Mouse (Mus musculus): Measurements from ENCODE around the gene Igtp. TPM values are rescaled to one million over a fixed set of nuclear protein-coding genes. Genes with fewer than 3 reads are reported as not detected.
"Not testable (repeated sequence)": the region's sequence is repeated elsewhere in the genome, so short reads cannot be mapped to it uniquely, and the experiment has no call there.

Igtp gene
- 3.3 and 4.2 TPM in 2 replicates for polyA plus RNA-seq (2014; fragmentation: Nextera tagmentation; extraction: Ambion mirVana)

DNA sequence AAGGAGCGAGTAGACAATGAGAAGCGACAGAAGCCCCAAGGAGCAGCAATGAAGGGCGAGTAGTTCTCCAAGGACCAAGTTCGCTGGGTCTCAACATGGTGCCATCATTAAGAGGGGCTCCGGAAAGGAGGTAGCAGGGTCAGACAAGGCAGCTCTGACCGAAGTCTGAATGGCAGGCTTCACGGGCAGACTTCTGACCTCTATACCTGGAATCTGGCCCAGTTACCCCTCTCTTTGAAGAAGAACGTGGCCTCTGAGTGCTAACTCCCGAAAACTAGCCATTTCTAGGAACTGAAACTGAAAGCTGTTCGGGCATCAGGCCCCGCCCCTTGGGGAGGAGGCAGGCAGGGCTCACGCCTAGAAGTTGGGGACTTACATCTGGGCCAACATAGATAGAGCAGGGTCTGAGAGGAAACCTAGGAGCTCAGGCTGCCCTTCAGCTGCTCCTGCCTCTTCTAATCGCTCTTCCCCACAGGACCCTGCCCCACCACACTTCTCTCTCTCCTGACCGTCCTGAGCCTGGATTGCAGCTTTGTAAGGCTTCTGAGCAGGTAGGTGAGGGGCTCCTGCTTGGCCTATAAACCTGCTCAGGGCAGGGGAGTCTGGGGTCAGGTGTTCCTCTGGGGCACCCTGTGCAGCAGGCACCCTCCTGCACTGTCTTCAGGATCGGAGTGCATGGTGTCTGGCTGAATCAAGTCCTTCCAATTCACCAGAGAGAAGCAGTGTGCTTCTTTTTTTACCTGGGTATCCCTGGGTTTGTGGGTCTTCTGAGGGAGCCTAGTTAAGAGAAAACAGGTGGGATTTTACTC lies at the start of gene Igtp, which contains the start of gene Irgm2:
TSS of gene Igtp (plus strand) at position 328 of the 809 bp plus-strand sequence.
TSS of gene Irgm2 (plus strand) at position 390 of the 809 bp plus-strand sequence.
- not testable (repeated sequence) for H3K27ac ChIP-seq (ENCODE audit: low read depth, low read length); H3K36me3 ChIP-seq (ENCODE audit: control insufficient read depth, insufficient read depth, low read length); H3K4me1 ChIP-seq (ENCODE audit: control insufficient read depth, insufficient read depth, low read length); H3K27me3 ChIP-seq (ENCODE audit: control insufficient read depth, insufficient read depth, low read length); H3K9me3 ChIP-seq (ENCODE audit: control insufficient read depth, low read length)
- ATAC-seq (ENCODE audit: low FRiP score, low TSS enrichment) = peak; percentile 87
- WGBS = 7% methylated on average over 14 of the region's 15 CpGs
- peak within 1 kb of the TSS; percentile 51 for H3K4me3 ChIP-seq (ENCODE audit: low read length)
- peak within 1 kb of the TSS; percentile 76 for H3K4me2 ChIP-seq (replicated peaks; ENCODE audit: low read depth, low read length)
- peak within 1 kb of the TSS; percentile 46 for H3K9ac ChIP-seq (ENCODE audit: low read depth, low read length)

- no peaks in the 10 kb centered on the region for H3K9me3 ChIP-seq (ENCODE audit: control insufficient read depth, low read length)
- no peak overlapping the region for H3K9ac ChIP-seq (ENCODE audit: low read depth, low read length)
- no peak overlapping the region for H3K4me2 ChIP-seq (replicated peaks; ENCODE audit: low read depth, low read length)
- ATAC-seq (ENCODE audit: low FRiP score, low TSS enrichment) = no peak
- H3K27ac ChIP-seq (ENCODE audit: low read depth, low read length) = no peak overlapping the region
- H3K27me3 ChIP-seq (ENCODE audit: control insufficient read depth, insufficient read depth, low read length) = no peaks in the 10 kb centered on the region
- peaks cover 77% of the 10 kb centered on the region for H3K36me3 ChIP-seq (ENCODE audit: control insufficient read depth, insufficient read depth, low read length)
- no peak overlapping the region for H3K4me3 ChIP-seq (ENCODE audit: low read length)
- H3K4me1 ChIP-seq (ENCODE audit: control insufficient read depth, insufficient read depth, low read length) = no peaks in the 10 kb centered on the region
- WGBS = 92% methylated on average over 9 of the region's 9 CpGs
These were observed 43.9 kb upstream of the Igtp start for GRCm38 (mm10) chr11:58155458-58155857.

DNA sequence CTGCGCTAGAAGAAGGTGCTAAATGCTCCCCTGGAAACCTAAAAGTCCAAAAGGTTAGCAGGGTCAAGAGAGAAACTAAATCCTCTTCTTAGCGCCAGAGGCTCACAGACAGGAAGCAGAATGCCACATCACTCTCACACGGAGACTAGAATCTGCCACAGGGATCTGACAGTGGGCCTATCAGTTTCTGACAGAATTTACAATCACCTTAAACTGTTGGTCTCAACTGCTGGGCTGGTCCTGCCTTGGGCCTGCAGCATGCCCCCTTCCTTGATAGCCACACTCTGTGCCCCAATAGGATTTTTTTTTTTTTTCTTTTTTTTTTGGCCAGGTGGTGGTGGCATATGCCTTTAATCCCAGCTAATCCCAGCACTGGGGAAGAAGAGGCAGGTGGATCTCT lies 42.5 kb upstream of the Igtp start:
- Histone ChIP-seq H3K27ac (ENCODE audit: low read depth, low read length) (no peak overlapping the region), H3K36me3 (ENCODE audit: control insufficient read depth, insufficient read depth, low read length) (peaks cover 80% of the 10 kb centered on the region), H3K4me1 (ENCODE audit: control insufficient read depth, insufficient read depth, low read length) (no peaks in the 10 kb centered on the region), H3K27me3 (ENCODE audit: control insufficient read depth, insufficient read depth, low read length) (no peaks in the 10 kb centered on the region), H3K9me3 (ENCODE audit: control insufficient read depth, low read length) (no peaks in the 10 kb centered on the region), H3K9ac (ENCODE audit: low read depth, low read length) (no peak overlapping the region), H3K4me3 (ENCODE audit: low read length) (no peak overlapping the region), H3K4me2 (replicated peaks; ENCODE audit: low read depth, low read length) (no peak overlapping the region)
- 53% methylated on average over 3 of the region's 3 CpGs for WGBS
- ATAC-seq (ENCODE audit: low FRiP score, low TSS enrichment) = no peak

DNA sequence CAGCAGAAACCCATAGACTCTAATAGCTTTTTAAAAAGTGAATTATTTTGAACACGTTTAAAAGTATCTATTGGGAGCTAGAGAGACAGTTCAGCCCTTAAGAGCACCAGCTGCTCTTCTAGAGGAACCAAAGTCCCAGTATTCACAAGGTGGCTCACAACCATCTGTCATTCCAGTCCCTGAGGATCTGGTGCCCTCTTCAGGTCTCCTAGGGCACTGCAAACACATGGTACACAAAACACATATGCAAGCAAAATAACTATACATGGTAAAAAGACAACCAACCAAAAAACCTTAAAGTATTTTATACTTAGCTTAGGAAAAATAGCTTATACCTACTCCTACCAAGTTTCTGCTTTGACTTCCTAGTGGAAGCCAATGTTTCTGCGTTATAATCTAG lies 34.3 kb upstream of the Igtp start:
- 90% methylated on average over 2 of the region's 2 CpGs for WGBS
- H3K4me3 ChIP-seq (ENCODE audit: low read length) = no peak overlapping the region
- peaks cover 58% of the 10 kb centered on the region for H3K36me3 ChIP-seq (ENCODE audit: control insufficient read depth, insufficient read depth, low read length)
- H3K27ac ChIP-seq (ENCODE audit: low read depth, low read length) = no peak overlapping the region
- H3K9ac ChIP-seq (ENCODE audit: low read depth, low read length) = no peak overlapping the region
- no peak for ATAC-seq (ENCODE audit: low FRiP score, low TSS enrichment)
- no peak overlapping the region for H3K4me2 ChIP-seq (replicated peaks; ENCODE audit: low read depth, low read length)
- H3K9me3 ChIP-seq (ENCODE audit: control insufficient read depth, low read length) = no peaks in the 10 kb centered on the region; the same call in 1 of the 2 replicates
- H3K27me3 ChIP-seq (ENCODE audit: control insufficient read depth, insufficient read depth, low read length) = no peaks in the 10 kb centered on the region
- H3K4me1 ChIP-seq (ENCODE audit: control insufficient read depth, insufficient read depth, low read length) = peaks cover 5% of the 10 kb centered on the region

DNA sequence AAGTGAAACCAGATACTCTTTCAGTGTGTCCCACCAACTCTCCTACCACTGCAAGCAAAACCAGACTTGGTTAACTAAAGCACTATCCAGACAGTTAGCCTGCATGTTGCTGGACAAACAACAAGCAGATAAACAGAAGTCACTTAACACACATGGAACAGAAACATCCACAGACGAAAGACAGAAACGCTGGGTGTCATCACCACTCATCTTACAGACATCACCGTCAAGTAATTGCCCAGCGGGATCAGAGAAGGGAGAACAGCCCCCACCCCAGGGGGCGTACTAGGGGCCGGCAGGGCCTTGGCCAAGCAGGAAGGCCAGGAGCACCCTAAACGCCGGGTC lies 31.6 kb upstream of the Igtp start:
- Histone ChIP-seq H3K27me3 (ENCODE audit: control insufficient read depth, insufficient read depth, low read length) (no peaks in the 10 kb centered on the region), H3K9me3 (ENCODE audit: control insufficient read depth, low read length) (no peaks in the 10 kb centered on the region; the same call in 1 of the 2 replicates), H3K4me1 (ENCODE audit: control insufficient read depth, insufficient read depth, low read length) (peaks cover 11% of the 10 kb centered on the region), H3K4me2 (replicated peaks; ENCODE audit: low read depth, low read length) (peak overlapping the region; percentile 71), H3K9ac (ENCODE audit: low read depth, low read length) (peak overlapping the region; percentile 88), H3K4me3 (ENCODE audit: low read length) (peak overlapping the region; percentile 88), H3K27ac (ENCODE audit: low read depth, low read length) (peak overlapping the region; percentile 65; the same call in 1 of the 2 replicates), H3K36me3 (ENCODE audit: control insufficient read depth, insufficient read depth, low read length) (peaks cover 32% of the 10 kb centered on the region)
- under 1% methylated on average over 8 of the region's 8 CpGs for WGBS
- no peak for ATAC-seq (ENCODE audit: low FRiP score, low TSS enrichment)

DNA sequence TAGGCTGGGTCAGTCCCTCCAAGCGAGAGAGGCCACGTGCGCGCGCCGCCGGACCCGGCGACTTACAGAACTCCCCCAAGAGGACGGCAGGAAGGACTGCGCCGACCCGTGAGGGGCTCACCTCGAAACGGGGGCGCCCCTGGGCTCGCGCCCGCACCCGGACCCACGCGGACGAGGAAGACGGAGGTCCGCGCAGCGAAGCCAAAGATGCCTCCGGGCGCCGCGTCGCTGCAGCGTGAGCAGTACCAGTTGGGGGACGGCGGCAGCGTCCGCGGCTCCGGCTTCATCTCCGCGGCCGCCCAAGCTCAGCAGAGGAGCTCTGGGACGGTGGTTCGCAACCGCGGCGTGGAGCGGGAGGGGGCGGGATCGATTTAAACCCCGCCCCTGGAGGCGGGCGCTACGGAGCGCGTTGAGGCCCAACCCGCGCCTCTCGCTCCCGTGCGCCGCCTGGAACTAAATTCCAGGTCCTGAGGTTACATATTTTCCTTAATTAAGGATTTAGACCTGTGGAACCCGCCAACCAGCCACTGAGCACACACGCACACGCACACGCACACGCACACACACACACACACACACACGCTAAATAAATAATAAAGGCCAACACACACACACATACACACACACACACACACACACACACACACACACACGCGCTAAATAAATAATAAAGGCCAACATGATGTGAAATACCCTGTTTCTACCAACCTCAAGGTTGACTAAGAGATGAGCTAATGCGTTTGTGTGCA lies 31.0 kb upstream of the Igtp start, which contains the start of gene Gemin5:
TSS of gene Gemin5 (minus strand) at position 373 of the 749 bp plus-strand sequence.
- H3K9me3 ChIP-seq (ENCODE audit: control insufficient read depth, low read length) = no peaks in the 10 kb centered on the region; the same call in 1 of the 2 replicates
- peak; percentile 82 for ATAC-seq (ENCODE audit: low FRiP score, low TSS enrichment)
- peak within 1 kb of the TSS; percentile 88 for H3K4me3 ChIP-seq (ENCODE audit: low read length)
- no peaks in the 10 kb centered on the region for H3K27me3 ChIP-seq (ENCODE audit: control insufficient read depth, insufficient read depth, low read length)
- H3K4me2 ChIP-seq (replicated peaks; ENCODE audit: low read depth, low read length) = peak within 1 kb of the TSS; percentile 71
- peak within 1 kb of the TSS; percentile 88 for H3K9ac ChIP-seq (ENCODE audit: low read depth, low read length)
- H3K36me3 ChIP-seq (ENCODE audit: control insufficient read depth, insufficient read depth, low read length) = peaks cover 27% of the 10 kb centered on the region
- peak within 1 kb of the TSS; percentile 65 for H3K27ac ChIP-seq (ENCODE audit: low read depth, low read length)
- WGBS = 1% methylated on average over 70 of the region's 71 CpGs
- H3K4me1 ChIP-seq (ENCODE audit: control insufficient read depth, insufficient read depth, low read length) = peaks cover 11% of the 10 kb centered on the region

DNA sequence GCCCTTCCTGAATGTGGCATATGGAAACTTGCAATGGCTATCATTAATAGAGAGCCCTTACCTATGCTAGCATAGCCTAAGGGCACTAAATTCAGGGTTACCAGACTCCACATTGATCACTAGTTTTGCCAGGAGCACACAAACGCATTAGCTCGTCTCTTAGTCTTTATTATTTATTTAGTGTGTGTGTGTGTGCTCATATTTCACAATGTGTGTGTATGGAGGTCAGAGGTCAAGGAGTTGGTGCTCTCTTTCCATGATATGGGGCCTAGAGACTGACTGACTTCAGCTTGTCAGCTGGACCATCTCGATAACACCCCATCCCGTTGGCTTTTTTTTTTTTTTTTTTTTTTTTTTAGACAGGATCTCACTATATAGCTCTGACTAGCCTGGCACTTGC lies 29.7 kb upstream of the Igtp start:
- Histone ChIP-seq H3K4me1 (ENCODE audit: control insufficient read depth, insufficient read depth, low read length) (peaks cover 11% of the 10 kb centered on the region), H3K27me3 (ENCODE audit: control insufficient read depth, insufficient read depth, low read length) (no peaks in the 10 kb centered on the region), H3K4me3 (ENCODE audit: low read length) (no peak overlapping the region), H3K36me3 (ENCODE audit: control insufficient read depth, insufficient read depth, low read length) (peaks cover 26% of the 10 kb centered on the region), H3K9ac (ENCODE audit: low read depth, low read length) (no peak overlapping the region), H3K4me2 (replicated peaks; ENCODE audit: low read depth, low read length) (no peak overlapping the region), H3K27ac (ENCODE audit: low read depth, low read length) (no peak overlapping the region), H3K9me3 (ENCODE audit: control insufficient read depth, low read length) (no peaks in the 10 kb centered on the region; the same call in 1 of the 2 replicates)
- WGBS = 83% methylated on average over 4 of the region's 4 CpGs
- no peak for ATAC-seq (ENCODE audit: low FRiP score, low TSS enrichment)

- Histone ChIP-seq H3K27me3 (ENCODE audit: control insufficient read depth, insufficient read depth, low read length) (no peaks in the 10 kb centered on the region), H3K4me2 (replicated peaks; ENCODE audit: low read depth, low read length) (peak within 1 kb of the TSS; percentile 77), H3K9me3 (ENCODE audit: control insufficient read depth, low read length) (no peaks in the 10 kb centered on the region), H3K4me1 (ENCODE audit: control insufficient read depth, insufficient read depth, low read length) (peaks cover 11% of the 10 kb centered on the region), H3K9ac (ENCODE audit: low read depth, low read length) (peak within 1 kb of the TSS; percentile 85), H3K4me3 (ENCODE audit: low read length) (peak within 1 kb of the TSS; percentile 84), H3K36me3 (ENCODE audit: control insufficient read depth, insufficient read depth, low read length) (peaks cover 30% of the 10 kb centered on the region), H3K27ac (ENCODE audit: low read depth, low read length) (peak within 1 kb of the TSS; percentile 55; the same call in 1 of the 2 replicates)
- WGBS = under 1% methylated on average over 34 of the region's 34 CpGs
- peak; percentile 83 for ATAC-seq (ENCODE audit: low FRiP score, low TSS enrichment)
These were observed 27.8 kb upstream of the Igtp start, which contains the start of gene Mrpl22 for GRCm38 (mm10) chr11:58171459-58172091. Gene Mrpl22, plus strand, starts transcription at chr11:58171661.
